Mouse (Mus musculus): ENCODE measurements around the gene Dpp7. TPM values are rescaled to one million over a fixed set of nuclear protein-coding genes. Genes with fewer than 3 reads are reported as not detected.

Dpp7 gene
- polyA plus RNA-seq, 1 experiment from 2014 or later: 120 TPM

DNA sequence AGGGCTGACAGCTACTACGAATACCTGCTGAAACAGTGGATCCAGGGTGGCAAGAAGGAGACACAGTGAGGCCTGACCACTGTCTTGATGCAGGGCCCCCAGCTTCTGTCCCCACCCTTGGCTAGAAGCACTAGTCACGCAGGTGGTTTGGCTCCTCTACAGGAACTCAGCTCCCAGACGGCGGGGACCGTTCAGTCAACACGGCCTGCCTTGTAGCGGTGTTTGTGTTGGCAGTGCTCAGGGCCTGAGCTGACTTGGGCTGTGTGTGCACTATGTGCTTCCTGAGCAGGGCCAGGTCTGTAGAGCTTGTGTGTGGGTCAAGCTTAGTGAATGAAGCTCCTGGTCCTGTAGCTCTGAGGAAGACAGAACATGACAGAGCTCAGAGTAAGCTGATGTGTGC, 8.0 kb downstream of the Dpp7 start:
- H3K4me1 ChIP-seq (replicated peaks; ENCODE audit: control insufficient read depth, insufficient read depth, low read length): no peaks in the 10 kb centered on the region
- peaks cover 96% of the 10 kb centered on the region for H3K36me3 ChIP-seq (ENCODE audit: control insufficient read depth, insufficient read depth)
- no peaks in the 10 kb centered on the region for H3K27me3 ChIP-seq (replicated peaks; ENCODE audit: control insufficient read depth, insufficient read depth, low read length)
- TF ChIP-seq CTCF (IDR thresholded peaks at IDR 0.05; ENCODE audit: low read depth): no peak
- H3K4me3 ChIP-seq (ENCODE audit: low read depth, low read length): no peak overlapping the region
- ATAC-seq: no peak
- H3K9ac ChIP-seq (ENCODE audit: low read depth, low read length): no peak overlapping the region
- WGBS: 90% methylated on average over 7 of the region's 7 CpGs
- H3K9me3 ChIP-seq (ENCODE audit: control insufficient read depth): no peaks in the 10 kb centered on the region
- no peak overlapping the region for H3K27ac ChIP-seq (ENCODE audit: low read depth, low read length)
- no peak overlapping the region for H3K4me2 ChIP-seq (replicated peaks; ENCODE audit: low read depth)

DNA sequence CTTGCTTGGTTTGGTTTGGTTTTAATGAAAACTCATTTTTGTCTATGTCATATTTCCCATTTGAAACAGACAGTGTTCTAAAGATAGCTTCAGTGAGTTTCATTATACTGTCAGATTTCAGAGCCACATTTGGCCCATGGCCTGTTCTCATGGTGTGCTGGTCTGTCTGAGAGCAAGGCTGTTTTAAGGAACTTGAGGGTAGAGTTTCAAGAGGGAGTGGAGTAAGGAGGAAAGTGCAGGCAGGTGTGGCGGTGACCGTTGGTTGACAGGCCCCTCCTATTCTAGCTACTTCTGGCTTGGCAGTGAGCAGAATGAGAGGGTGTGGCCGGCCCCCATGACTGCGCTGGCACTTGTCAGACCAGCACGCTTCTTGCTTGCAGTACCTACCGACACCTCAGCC, 17.9 kb downstream of the Dpp7 start:
- peaks cover 3% of the 10 kb centered on the region; the same call in 1 of the 2 replicates for H3K4me1 ChIP-seq (replicated peaks; ENCODE audit: control insufficient read depth, insufficient read depth, low read length)
- H3K4me3 ChIP-seq (ENCODE audit: low read depth, low read length): no peak overlapping the region
- no peak overlapping the region for H3K27ac ChIP-seq (ENCODE audit: low read depth, low read length)
- WGBS: 68% methylated on average over 6 of the region's 6 CpGs
- H3K27me3 ChIP-seq (replicated peaks; ENCODE audit: control insufficient read depth, insufficient read depth, low read length): no peaks in the 10 kb centered on the region
- ATAC-seq: peak; percentile 66
- H3K9me3 ChIP-seq (ENCODE audit: control insufficient read depth): no peaks in the 10 kb centered on the region
- H3K4me2 ChIP-seq (replicated peaks; ENCODE audit: low read depth): no peak overlapping the region
- no peak for TF ChIP-seq CTCF (IDR thresholded peaks at IDR 0.05; ENCODE audit: low read depth)
- no peak overlapping the region for H3K9ac ChIP-seq (ENCODE audit: low read depth, low read length)
- H3K36me3 ChIP-seq (ENCODE audit: control insufficient read depth, insufficient read depth): peaks cover 60% of the 10 kb centered on the region

DNA sequence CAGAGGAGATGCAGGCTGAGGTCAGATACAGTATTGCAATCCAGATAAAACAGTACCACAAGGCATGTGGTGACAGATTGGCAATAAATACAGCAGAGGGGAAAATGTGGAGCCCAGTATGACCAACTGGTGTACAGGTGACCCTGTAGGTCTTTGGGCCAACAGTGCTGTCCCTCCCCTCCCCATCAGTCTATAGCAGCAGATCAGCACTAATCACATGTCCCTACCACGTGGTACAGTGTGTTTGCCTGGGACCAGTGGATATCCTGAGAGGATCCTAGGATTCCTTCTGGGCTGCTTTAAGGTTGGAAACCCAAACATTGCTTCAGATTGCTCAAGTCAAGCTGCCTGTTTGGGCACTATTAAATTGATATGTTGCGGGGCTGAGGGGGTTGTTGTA, 22.6 kb downstream of the Dpp7 start:
- peak overlapping the region; percentile 72; the same call in 1 of the 2 replicates for H3K9ac ChIP-seq (ENCODE audit: low read depth, low read length)
- 75% methylated on average over 2 of the region's 2 CpGs for WGBS
- no peak overlapping the region for H3K27ac ChIP-seq (ENCODE audit: low read depth, low read length)
- H3K4me3 ChIP-seq (ENCODE audit: low read depth, low read length): peak overlapping the region; percentile 87
- TF ChIP-seq CTCF (IDR thresholded peaks at IDR 0.05; ENCODE audit: low read depth): no peak
- no peaks in the 10 kb centered on the region for H3K9me3 ChIP-seq (ENCODE audit: control insufficient read depth)
- H3K4me2 ChIP-seq (replicated peaks; ENCODE audit: low read depth): peak overlapping the region; percentile 85
- ATAC-seq: no peak
- peaks cover 3% of the 10 kb centered on the region; the same call in 1 of the 2 replicates for H3K4me1 ChIP-seq (replicated peaks; ENCODE audit: control insufficient read depth, insufficient read depth, low read length)
- no peaks in the 10 kb centered on the region for H3K27me3 ChIP-seq (replicated peaks; ENCODE audit: control insufficient read depth, insufficient read depth, low read length)
- H3K36me3 ChIP-seq (ENCODE audit: control insufficient read depth, insufficient read depth): peaks cover 34% of the 10 kb centered on the region

DNA sequence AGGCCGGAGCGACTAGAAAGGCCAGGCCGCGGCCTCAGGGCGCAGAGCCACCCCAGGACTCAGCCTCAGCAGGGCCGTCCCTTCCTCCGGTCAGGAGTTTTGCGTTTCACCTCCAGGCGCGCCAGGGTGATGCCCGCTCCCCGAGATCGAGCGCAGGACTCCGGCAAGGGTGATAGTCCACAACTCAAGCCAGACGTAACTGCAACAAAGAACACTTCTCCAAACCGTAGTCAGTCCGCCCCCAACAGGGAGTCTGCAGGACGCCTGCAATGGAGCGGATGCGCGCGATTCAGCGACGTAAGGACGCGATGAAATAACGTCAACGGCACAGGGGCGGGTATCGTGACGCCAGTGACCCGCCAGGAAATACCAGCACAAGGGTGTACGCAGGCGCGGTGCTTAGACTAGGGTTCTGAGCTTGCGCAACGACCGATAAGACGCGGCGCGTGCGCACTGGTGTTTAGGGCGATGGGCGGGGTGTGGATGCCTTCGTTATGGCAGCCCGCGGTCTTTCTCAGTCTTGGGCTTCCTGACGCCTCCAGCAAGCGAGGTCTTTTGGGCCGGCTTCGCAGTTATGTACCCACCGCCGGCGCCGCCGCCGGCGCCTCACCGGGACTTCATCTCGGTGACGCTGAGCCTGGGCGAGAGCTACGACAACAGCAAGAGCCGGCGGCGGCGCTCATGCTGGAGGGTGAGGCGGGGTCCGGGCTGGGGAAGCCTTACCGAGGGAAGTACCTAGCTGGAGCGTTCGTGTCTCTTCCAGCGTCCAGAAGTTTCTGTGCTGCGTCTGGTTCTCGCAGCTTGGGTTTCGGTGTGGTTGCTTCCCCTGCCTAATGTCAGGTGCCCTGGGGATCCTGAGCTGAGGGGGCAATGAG, 23.6 kb downstream of the Dpp7 start, which contains the start of gene Man1b1:
Gene Man1b1, plus strand, starts transcription at position 53 of the 875 bp plus-strand sequence.
- ATAC-seq: peak; percentile 95
- peak; percentile 68 for TF ChIP-seq CTCF (IDR thresholded peaks at IDR 0.05; ENCODE audit: low read depth)
- WGBS: under 1% methylated on average over 78 of the region's 78 CpGs
- no peaks in the 10 kb centered on the region for H3K9me3 ChIP-seq (ENCODE audit: control insufficient read depth)
- H3K4me2 ChIP-seq (replicated peaks; ENCODE audit: low read depth): peak within 1 kb of the TSS; percentile 85
- peaks cover 3% of the 10 kb centered on the region; the same call in 1 of the 2 replicates for H3K4me1 ChIP-seq (replicated peaks; ENCODE audit: control insufficient read depth, insufficient read depth, low read length)
- H3K36me3 ChIP-seq (ENCODE audit: control insufficient read depth, insufficient read depth): peaks cover 25% of the 10 kb centered on the region
- no peaks in the 10 kb centered on the region for H3K27me3 ChIP-seq (replicated peaks; ENCODE audit: control insufficient read depth, insufficient read depth, low read length)
- H3K9ac ChIP-seq (ENCODE audit: low read depth, low read length): peak within 1 kb of the TSS; percentile 72
- peak within 1 kb of the TSS; percentile 78 for H3K27ac ChIP-seq (ENCODE audit: low read depth, low read length)
- peak within 1 kb of the TSS; percentile 87 for H3K4me3 ChIP-seq (ENCODE audit: low read depth, low read length)

DNA sequence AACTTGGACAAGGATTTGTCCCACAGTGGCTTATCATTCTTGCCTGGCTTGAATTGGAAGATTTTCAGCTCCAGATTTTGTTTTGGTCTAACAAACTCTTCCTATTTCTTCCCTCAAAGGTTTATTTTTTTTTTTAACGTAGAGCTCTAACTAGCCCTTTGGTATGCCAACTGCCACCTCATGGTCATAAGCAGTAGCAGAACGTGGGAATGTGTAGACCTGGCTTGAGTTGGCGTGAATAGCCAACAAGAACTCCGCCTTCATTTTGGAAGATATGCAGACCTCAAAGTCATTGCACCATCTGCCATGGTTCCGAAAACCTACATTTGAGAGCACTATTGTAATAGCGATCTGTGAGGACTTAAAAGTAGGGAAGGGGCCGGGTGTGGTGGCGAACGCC, 24.7 kb downstream of the Dpp7 start:
- no peak for ATAC-seq
- TF ChIP-seq CTCF (IDR thresholded peaks at IDR 0.05; ENCODE audit: low read depth): peak; percentile 37
- WGBS: 50% methylated on average over 9 of the region's 9 CpGs
- Histone ChIP-seq H3K27me3 (replicated peaks; ENCODE audit: control insufficient read depth, insufficient read depth, low read length) (no peaks in the 10 kb centered on the region), H3K4me2 (replicated peaks; ENCODE audit: low read depth) (peak overlapping the region; percentile 85), H3K4me1 (replicated peaks; ENCODE audit: control insufficient read depth, insufficient read depth, low read length) (peaks cover 3% of the 10 kb centered on the region; the same call in 1 of the 2 replicates), H3K36me3 (ENCODE audit: control insufficient read depth, insufficient read depth) (peaks cover 14% of the 10 kb centered on the region), H3K4me3 (ENCODE audit: low read depth, low read length) (peak overlapping the region; percentile 87), H3K9ac (ENCODE audit: low read depth, low read length) (no peak overlapping the region), H3K9me3 (ENCODE audit: control insufficient read depth) (no peaks in the 10 kb centered on the region), H3K27ac (ENCODE audit: low read depth, low read length) (no peak overlapping the region)

DNA sequence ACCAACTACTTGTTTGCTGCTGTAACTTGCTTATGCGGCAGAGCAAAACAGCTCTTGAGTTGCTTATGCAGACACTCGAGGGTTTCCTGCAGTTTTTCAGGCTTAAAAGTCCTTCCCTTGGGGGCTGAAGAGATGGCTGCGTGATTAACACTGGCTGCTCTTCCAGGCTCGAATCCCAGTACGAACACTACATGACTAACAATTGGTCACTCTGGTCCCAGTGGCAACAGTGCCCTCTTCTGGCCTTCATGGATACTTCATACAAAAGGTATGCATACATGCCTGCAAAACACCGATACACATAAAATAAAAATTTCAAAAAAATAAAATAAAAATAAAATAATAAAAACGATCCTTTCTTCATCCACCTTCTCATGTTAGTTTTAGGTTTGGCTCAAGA, 27.7 kb downstream of the Dpp7 start:
- no peak overlapping the region for H3K4me3 ChIP-seq (ENCODE audit: low read depth, low read length)
- no peak overlapping the region for H3K9ac ChIP-seq (ENCODE audit: low read depth, low read length)
- H3K4me1 ChIP-seq (replicated peaks; ENCODE audit: control insufficient read depth, insufficient read depth, low read length): peaks cover under 1% of the 10 kb centered on the region; the same call in 1 of the 2 replicates
- H3K27me3 ChIP-seq (replicated peaks; ENCODE audit: control insufficient read depth, insufficient read depth, low read length): no peaks in the 10 kb centered on the region
- H3K9me3 ChIP-seq (ENCODE audit: control insufficient read depth): no peaks in the 10 kb centered on the region
- H3K27ac ChIP-seq (ENCODE audit: low read depth, low read length): no peak overlapping the region
- TF ChIP-seq CTCF (IDR thresholded peaks at IDR 0.05; ENCODE audit: low read depth): peak; percentile 76
- H3K4me2 ChIP-seq (replicated peaks; ENCODE audit: low read depth): no peak overlapping the region
- ATAC-seq: no peak
- 41% methylated on average over 7 of the region's 7 CpGs for WGBS
- H3K36me3 ChIP-seq (ENCODE audit: control insufficient read depth, insufficient read depth): no peaks in the 10 kb centered on the region
